Mouse (Mus musculus) telencephalon, adult 2 months (tissue): Measurements from ENCODE around the gene Fbf1.
A peak's percentile ranks its signal among the peaks of the same experiment; 100 is the strongest.

Source experiments
- DNase-seq: peaks from one replicate; pipeline ENCODE4 v3.0.0-alpha.2; 2011; ENCODE audit warnings: low read depth, low spot score

Gene Fbf1

GRCm38 (mm10) chr11:116178411-116179121, 10.6 kb upstream of the Fbf1 start:
- no peak for DNase-seq

- DNase-seq, result no peak
Observed at GRCm38 (mm10) chr11:116176010-116176409, 8.0 kb upstream of the Fbf1 start.

- no peak for DNase-seq
Observed at GRCm38 (mm10) chr11:116174775-116175448, 6.9 kb upstream of the Fbf1 start.

- no peak for DNase-seq
Observed at GRCm38 (mm10) chr11:116171959-116172358, 4.0 kb upstream of the Fbf1 start.

GRCm38 (mm10) chr11:116170003-116170800, 2.2 kb upstream of the Fbf1 start:
- DNase-seq, result no peak

GRCm38 (mm10) chr11:116169214-116169613, 1.2 kb upstream of the Fbf1 start:
- DNase-seq, result no peak

- no peak for DNase-seq
Observed at GRCm38 (mm10) chr11:116167232-116167631, 734 bp downstream of the Fbf1 start.

GRCm38 (mm10) chr11:116163002-116163401, 5.0 kb downstream of the Fbf1 start:
- no peak for DNase-seq

GRCm38 (mm10) chr11:116162146-116162545, 5.8 kb downstream of the Fbf1 start:
- peak; percentile 80 for DNase-seq

- DNase-seq, result no peak
Observed at GRCm38 (mm10) chr11:116161312-116161711, 6.7 kb downstream of the Fbf1 start.

GRCm38 (mm10) chr11:116150960-116151359, 17.0 kb downstream of the Fbf1 start:
- DNase-seq, result no peak

GRCm38 (mm10) chr11:116149341-116149740, 18.6 kb downstream of the Fbf1 start:
- no peak for DNase-seq

GRCm38 (mm10) chr11:116148761-116149221, 19.2 kb downstream of the Fbf1 start:
- peak; percentile 61 for DNase-seq

- peak; percentile 73 for DNase-seq
Observed at GRCm38 (mm10) chr11:116146294-116146985, 21.5 kb downstream of the Fbf1 start.

GRCm38 (mm10) chr11:116145481-116146293, 22.3 kb downstream of the Fbf1 start:
- no peak for DNase-seq

- DNase-seq, result no peak
Observed at GRCm38 (mm10) chr11:116143468-116143867, 24.5 kb downstream of the Fbf1 start.

- no peak for DNase-seq
Observed at GRCm38 (mm10) chr11:116142211-116142991, 25.6 kb downstream of the Fbf1 start.

- peak; percentile 87 for DNase-seq
Observed at GRCm38 (mm10) chr11:116138468-116139138, 29.4 kb downstream of the Fbf1 start, which contains the start of gene Mrpl38. Gene Mrpl38, minus strand, starts transcription at chr11:116138868.

GRCm38 (mm10) chr11:116138096-116138467, 29.9 kb downstream of the Fbf1 start:
- no peak for DNase-seq
